Mouse (Mus musculus) CH12.LX (cell line): ENCODE data around the gene Bmpr2.

Source experiments
- CTCF ChIP-seq, 2 experiments: IDR thresholded peaks in 1 of 2; conservative IDR thresholded peaks in 1 of 2; 2 replicates each; pipeline ENCODE4 v1.5.1; 2011 to 2012; ENCODE audit warnings: low read depth in 2 of 2, low read length in 2 of 2, improper control_type of control experiment in 1 of 2, inconsistent platforms in 1 of 2, mild to moderate bottlenecking in 1 of 2, moderate library complexity in 1 of 2
- E2F4 ChIP-seq: IDR thresholded peaks from 2 replicates; pipeline ENCODE4 v1.6.1; 2011; ENCODE audit warnings: low read depth, low read length, improper control_type of control experiment; ENCODE audit not compliant: insufficient replicate concordance
- UBTF ChIP-seq: IDR thresholded peaks from 2 replicates; pipeline ENCODE4 v1.6.1; 2012; ENCODE audit warnings: low read depth, mild to moderate bottlenecking, inconsistent platforms, low read length, improper control_type of control experiment, moderate library complexity
- USF1 ChIP-seq: IDR thresholded peaks from 2 replicates; pipeline ENCODE4 v1.6.1; 2014; ENCODE audit warnings: low read depth, mild to moderate bottlenecking, inconsistent platforms, low read length, improper control_type of control experiment

DNA sequence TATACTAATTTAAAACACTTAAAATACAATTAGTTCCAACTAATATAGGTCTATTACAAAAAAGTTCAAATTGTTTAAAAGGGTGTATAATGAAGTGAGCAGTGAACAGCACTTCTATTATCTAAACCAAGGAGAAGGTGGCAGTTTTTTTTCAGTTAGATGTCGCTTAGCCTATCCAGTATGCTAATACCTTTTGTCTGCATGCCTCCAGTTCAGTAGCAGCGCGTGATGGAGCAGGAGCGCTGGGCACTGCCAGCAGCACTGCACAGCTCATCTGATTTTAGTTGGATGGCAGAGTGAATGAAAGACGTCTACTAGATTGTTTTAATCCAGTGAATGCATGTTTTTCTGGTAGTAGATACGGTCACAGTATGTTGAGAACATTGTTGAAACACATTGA is 25.8 kb downstream of the Bmpr2 start:
- TF ChIP-seq CTCF (conservative IDR thresholded peaks at IDR 0.05 in 1 of 2, IDR thresholded peaks at IDR 0.05 in 1 of 2; ENCODE audit: low read depth in 2 of 2, low read length in 2 of 2) (no peak), E2F4 (no peak), USF1 (no peak), UBTF (no peak)
